Mouse (Mus musculus): ENCODE measurements around the gene Dusp12. TPM values are rescaled to one million over a fixed set of nuclear protein-coding genes. Genes with fewer than 3 reads are reported as not detected.

Gene Dusp12
- total RNA-seq, 1 experiment from 2014 or later: 11.9 TPM

GRCm38 (mm10) chr1:170898413-170899075 is 13.2 kb upstream of the Dusp12 start:
- DNase-seq: no peak

GRCm38 (mm10) chr1:170896651-170897281 is 11.4 kb upstream of the Dusp12 start:
- no peak for DNase-seq

DNA sequence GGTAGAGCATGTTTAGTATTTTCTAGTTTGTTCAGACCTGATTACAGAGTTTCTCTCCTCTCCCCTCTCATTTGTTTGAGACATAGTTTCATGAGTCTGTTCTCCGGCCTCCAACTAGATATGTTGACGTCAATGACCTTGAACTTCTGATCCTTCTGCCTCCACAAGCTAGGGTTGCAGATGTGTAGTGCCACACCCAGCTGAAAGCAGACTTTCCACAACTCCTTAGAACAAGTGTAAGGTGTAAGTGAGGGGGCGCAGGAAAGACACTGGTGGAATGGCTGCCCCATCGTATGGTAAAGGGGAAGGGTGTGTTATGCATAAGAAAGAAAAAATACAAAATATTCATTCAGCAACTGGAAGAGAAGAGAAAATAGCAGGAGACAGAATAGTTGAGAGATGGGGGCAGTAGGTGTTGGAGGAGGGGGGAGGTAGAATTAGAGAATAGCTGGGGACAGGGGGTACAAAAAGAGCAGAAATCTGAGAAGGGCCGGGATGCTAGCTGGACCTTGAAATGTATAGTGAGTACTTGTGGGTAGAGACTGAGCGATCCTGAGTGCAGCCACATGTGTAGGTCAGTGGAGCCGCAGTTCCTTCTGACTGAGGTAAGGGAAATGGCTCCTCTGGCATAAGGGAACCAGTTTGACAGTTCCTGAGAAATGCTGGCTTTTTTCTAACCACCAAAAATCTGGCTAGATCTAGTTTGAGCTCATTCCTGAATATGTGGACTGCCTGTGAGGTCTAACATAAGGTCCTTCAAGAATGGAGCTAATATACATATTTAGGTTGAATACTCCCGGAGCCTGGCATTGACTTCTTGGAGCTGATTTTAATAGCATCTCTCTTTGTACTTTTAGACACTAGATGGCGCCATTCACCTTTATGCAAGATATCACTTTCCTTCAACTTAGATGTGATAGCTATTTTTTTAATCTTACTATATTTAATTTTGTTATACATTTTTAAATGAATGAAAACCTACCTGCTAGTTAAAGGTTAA is 9.6 kb upstream of the Dusp12 start:
- DNase-seq: no peak

- no peak for DNase-seq
Measured at GRCm38 (mm10) chr1:170892279-170892678, 6.9 kb upstream of the Dusp12 start.

GRCm38 (mm10) chr1:170891646-170892045 is 6.3 kb upstream of the Dusp12 start:
- DNase-seq: no peak

- no peak for DNase-seq
Measured at GRCm38 (mm10) chr1:170889310-170889709, 4.0 kb upstream of the Dusp12 start.

GRCm38 (mm10) chr1:170886044-170886458 is 711 bp upstream of the Dusp12 start:
- no peak for DNase-seq

DNA sequence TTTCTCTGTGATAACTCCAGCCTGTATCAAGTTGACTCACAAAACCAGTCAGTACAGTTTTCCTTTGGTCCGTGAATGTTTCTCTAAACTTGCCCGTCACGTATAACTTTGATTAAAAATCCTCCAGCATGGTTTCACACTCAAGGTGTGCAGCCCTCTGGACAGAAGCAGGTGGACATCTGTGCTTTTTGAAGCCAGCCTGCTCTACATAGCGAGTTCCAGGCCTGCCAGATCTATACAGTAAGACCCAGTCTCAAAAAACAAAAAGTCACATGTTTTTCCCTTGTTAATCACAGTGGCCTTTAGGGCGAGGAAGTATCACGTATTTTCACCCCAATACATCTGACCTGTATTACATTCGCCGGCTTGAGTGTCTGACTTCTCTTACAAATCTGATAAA is 950 bp downstream of the Dusp12 start:
- no peak for DNase-seq

- no peak for DNase-seq
Measured at GRCm38 (mm10) chr1:170882915-170883485, 2.3 kb downstream of the Dusp12 start.

- DNase-seq: peak; percentile 54
Measured at GRCm38 (mm10) chr1:170876906-170877305, 8.4 kb downstream of the Dusp12 start.

DNA sequence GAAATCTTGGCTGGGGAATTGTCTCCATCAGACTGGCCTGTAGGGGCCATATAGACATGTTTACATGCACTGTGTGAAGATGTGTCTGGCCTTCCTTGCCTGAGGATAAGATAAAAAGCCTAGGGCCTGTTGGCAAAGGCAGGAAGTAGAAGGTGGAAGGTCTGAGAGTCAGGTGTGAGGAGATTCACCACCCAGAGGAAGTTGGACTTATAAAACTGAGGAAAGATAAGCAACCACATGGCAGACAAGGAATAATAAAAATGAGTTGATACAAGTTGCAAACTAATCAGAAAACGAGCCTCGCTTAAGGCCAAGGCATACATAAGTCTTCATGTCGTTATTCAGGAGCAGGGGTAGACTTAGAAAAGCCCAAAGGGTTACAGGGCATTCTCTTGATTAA is 9.7 kb downstream of the Dusp12 start:
- no peak for DNase-seq

DNA sequence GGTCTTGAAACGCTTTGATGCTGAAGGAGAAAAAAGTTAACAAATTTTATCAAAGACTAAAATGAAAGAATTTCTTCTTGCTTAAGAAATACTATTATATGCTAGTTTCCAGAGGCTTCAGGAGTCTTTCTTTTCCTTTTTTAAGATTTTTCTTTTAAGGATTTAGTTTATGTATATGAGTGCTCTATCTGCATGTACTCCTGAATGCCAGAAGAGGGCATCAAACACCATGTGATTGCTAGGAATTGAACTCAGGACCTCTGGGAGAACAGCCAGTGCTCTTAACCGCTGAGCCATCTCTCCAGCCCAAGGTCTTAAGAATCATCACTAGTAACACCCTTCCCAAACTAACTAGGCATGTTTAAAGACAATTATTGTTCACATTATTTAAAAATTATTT is 13.4 kb downstream of the Dusp12 start:
- DNase-seq: no peak

DNA sequence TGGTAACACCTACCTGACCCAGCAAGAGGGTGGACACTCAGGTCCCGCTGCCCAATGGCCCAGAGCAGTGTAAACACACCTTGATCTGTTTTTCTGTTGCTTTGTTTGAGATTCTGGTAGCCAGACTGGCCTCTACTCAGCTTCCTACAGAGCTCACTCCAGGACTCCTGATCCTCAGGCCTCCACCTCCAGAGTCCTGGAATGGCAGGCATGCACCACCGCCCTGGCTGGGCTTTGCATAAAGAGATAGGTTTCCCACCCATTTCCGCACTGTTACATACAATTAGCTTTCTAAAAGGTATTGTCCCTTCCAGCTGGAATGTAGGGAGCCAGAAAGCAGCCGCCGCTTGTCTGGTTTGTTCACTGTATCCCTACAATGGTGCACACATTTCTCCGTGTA is 13.9 kb downstream of the Dusp12 start:
- DNase-seq: no peak

DNA sequence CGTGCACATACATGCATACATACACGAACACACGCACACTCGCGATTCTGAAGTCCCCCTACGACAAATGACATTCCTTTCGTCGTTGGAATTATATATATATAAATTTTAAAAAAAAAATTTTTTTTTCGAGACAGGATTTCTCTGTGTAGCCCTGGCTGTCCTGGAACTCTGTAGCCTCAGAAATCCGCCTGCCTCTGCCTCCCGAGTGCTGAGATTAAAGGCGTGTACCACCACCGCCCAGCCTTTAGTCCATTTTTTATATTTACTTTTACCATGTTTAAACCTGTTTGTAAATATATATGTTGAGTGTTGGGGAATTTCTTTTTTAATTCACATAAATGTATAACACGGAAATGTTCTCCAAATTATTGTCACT is 16.4 kb downstream of the Dusp12 start:
- no peak for DNase-seq

- DNase-seq: peak; percentile 76
Measured at GRCm38 (mm10) chr1:170868107-170868904, 17.0 kb downstream of the Dusp12 start.

DNA sequence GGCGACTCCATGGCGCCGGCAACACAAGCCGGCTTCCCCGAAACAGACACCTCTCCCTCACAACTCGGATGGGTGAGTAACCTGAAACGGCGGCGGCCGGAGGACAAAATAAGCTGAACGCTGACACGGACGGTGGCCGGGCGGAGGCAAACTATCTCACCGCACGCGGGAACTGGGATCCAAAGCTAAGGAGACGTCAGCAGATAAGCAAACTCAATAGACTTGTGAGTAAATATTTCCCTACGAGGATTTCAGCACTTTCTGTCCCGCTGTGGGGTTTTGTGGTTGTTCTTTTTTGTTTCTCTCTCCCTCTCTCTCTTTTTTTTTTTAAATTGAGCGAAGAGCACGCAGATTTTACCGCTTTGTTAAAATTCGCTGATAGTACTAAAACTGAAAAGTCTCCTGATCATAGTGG is 17.6 kb downstream of the Dusp12 start, which contains the start of gene Atf6:
Gene Atf6, minus strand, starts transcription at position 81 of the 415 bp plus-strand sequence.
- DNase-seq: peak; percentile 98

- peak; percentile 47 for DNase-seq
Measured at GRCm38 (mm10) chr1:170866992-170867690, 18.2 kb downstream of the Dusp12 start.

DNA sequence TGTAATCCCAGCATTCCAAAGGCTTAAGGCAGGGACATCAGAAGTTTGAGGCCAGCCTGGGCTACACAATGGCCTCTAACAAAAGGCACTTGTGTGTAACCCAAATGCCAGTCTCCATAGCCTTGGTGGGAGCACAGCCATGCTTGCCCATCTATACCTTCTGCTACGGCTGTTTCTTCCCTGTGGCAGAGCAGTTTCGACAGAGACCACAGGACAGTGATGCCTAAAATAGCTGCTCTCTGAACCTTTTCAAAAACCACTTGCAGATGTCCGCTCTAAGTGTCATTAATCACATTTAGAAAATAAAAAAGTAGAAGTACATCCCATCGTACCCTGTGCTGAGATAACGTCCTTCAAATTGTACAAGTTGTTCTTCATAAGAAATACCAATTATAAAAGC is 19.9 kb downstream of the Dusp12 start:
- DNase-seq: no peak

- no peak for DNase-seq
Measured at GRCm38 (mm10) chr1:170864754-170865153, 20.6 kb downstream of the Dusp12 start.

DNA sequence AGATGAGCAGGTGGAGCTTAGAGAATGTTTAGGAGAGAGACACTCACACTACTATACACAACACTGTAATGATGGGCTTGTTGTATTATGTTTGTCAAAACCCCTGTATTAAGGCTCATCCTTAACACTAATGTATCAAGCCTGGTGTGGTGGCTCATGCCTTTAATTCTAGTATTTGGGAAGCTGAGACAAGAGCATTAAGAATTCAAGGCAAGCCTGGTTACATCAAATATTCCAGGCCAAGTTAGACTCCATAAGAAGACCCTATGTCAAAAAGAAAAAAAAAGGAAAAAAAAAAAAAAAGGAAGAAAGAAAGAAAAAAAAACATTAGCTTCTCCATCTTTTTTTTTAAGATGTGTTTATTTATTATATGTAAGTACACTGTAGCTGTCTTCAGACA is 21.1 kb downstream of the Dusp12 start:
- DNase-seq: no peak

DNA sequence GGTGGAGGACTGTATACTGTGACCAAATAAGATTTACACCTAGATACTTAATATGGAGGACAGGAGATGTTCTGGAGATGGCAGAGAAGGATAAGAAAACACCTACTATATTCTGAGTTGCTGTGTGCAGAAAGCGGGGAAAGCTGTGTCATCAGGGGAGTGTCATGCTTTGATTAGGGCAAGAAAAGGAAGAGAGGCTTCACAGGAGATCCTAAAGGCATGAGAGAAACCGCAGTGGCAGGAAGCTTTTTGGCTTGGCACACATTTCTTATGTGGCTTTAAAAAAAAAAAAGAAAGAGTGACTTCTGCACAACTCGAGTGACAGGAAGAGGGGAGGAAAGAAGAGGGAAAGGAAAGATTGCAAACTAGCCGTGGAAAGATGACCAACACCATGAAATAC is 22.3 kb downstream of the Dusp12 start:
- no peak for DNase-seq

Data from adrenal gland, postnatal 14 days (tissue).